Mouse (Mus musculus): ENCODE results near the gene Bcl7c.

- no peak for TF ChIP-seq CTCF (IDR thresholded peaks at IDR 0.05)
- no peak for TF ChIP-seq POLR2A (IDR thresholded peaks at IDR 0.05; ENCODE audit: insufficient read depth, low read depth, low read length)
- no peak for TF ChIP-seq EP300 (IDR thresholded peaks at IDR 0.05; ENCODE audit: insufficient read depth, low read depth, low read length)
Observed at GRCm38 (mm10) chr7:127617962-127618361, 90.8 kb downstream of the Bcl7c start.
